Mouse (Mus musculus) kidney, postnatal 0 days (tissue): ENCODE data around the gene Zeb2. TPM values are rescaled to one million over a fixed set of nuclear protein-coding genes. Genes with fewer than 3 reads are reported as not detected.

Experiments used
- ATAC-seq: fragments of 200-750 bp; cut with Nextera tagmentation; replicated peaks from 2 replicates; pipeline ENCODE4 v1.8.0; 2017; ENCODE audit warnings: low read depth, moderate number of reproducible peaks, moderate TSS enrichment, moderate library complexity; ENCODE audit not compliant: low FRiP score
- DNase-seq: peaks from one replicate; pipeline ENCODE4 v3.0.0-alpha.2; 2016; ENCODE audit warnings: low spot score
- H3K27ac ChIP-seq: fragments of 300-500 bp; sonication (generic); 2 replicates; pipeline ENCODE4 v1.5.1; 2014; ENCODE audit warnings: mild to moderate bottlenecking
- H3K27me3 ChIP-seq: fragments of 300-500 bp; sonication (generic); 2 replicates; pipeline ENCODE4 v1.6.1; 2014; ENCODE audit warnings: low read length, mixed read lengths; ENCODE audit not compliant: insufficient read depth
- H3K36me3 ChIP-seq: fragments of 300-500 bp; sonication (generic); 2 replicates; pipeline ENCODE4 v1.6.1; 2014; ENCODE audit warnings: low read length, mixed read lengths; ENCODE audit not compliant: insufficient read depth
- H3K4me1 ChIP-seq: fragments of 300-500 bp; sonication (generic); replicated peaks from 2 replicates; pipeline ENCODE4 v1.6.1; 2014; ENCODE audit warnings: antibody characterized with exemption, low read length, mixed read lengths; ENCODE audit not compliant: insufficient read depth
- H3K4me2 ChIP-seq: fragments of 300-500 bp; sonication (generic); 2 replicates; pipeline ENCODE4 v1.6.1; 2014; ENCODE audit warnings: mild to moderate bottlenecking, low read length, moderate library complexity, mixed read lengths
- H3K4me3 ChIP-seq: fragments of 300-500 bp; sonication (generic); replicated peaks from 2 replicates; pipeline ENCODE4 v1.5.1; 2014; ENCODE audit warnings: low read depth, low read length
- H3K9ac ChIP-seq: fragments of 300-500 bp; sonication (generic); 2 replicates; pipeline ENCODE4 v1.6.1; 2014; ENCODE audit warnings: low read depth, low read length
- H3K9me3 ChIP-seq: fragments of 300-500 bp; sonication (generic); replicated peaks from 2 replicates; pipeline ENCODE4 v1.6.1; 2016; ENCODE audit warnings: low read length, inconsistent platforms, mixed read lengths
- CTCF ChIP-seq: IDR thresholded peaks from 2 replicates; pipeline ENCODE4 v1.5.1; 2016; ENCODE audit warnings: antibody characterized with exemption, low read depth, mild to moderate bottlenecking, moderate library complexity
- WGBS: fragments of 180-500 bp; shearing (Covaris S2); extraction: QIAGEN DNeasy Blood & Tissue Kit; methylation state at CpG from one replicate; pipeline ENCODE4 v1.1.7; 2014; 5-methylcytosine and 5-hydroxymethylcytosine counted together
- polyA plus RNA-seq: library from polyadenylated mRNA; unstranded; fragments of >200 nt; fragmentation: Nextera tagmentation; extraction: Ambion mirVana; gene quantifications from 2 replicates; pipeline ENCODE4 v1.2.1, GENCODE M21; 2015

Gene Zeb2
- polyA plus RNA-seq, 1 experiment from 2014 or later: 31.4 TPM

DNA sequence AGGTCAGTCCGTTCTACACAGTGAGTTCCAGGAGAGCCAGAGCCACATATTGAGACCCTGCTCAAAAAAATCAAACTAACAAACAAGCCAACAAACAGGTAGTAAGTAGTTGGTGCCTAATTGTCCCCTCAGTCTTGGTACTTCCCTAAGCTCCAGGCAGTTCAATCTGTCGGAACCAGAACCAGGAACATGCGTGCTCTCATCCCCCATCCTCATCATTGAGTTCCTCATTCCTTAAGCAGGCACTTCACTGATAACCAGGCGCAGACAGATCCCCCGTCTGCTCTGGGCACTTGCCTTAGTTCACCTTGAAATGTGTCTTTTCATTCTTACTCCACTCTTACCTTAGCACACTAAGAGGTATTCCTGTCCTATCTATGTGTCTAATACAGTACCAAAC is 103.9 kb downstream of the Zeb2 start:
- H3K27me3 ChIP-seq: no peaks in the 10 kb centered on the region
- no peaks in the 10 kb centered on the region for H3K9me3 ChIP-seq
- no peak for DNase-seq
- no peak overlapping the region for H3K4me2 ChIP-seq
- 0 out of 2 replicates have a peak, but pooled peaks cover 17% of the 10 kb centered on the region for H3K36me3 ChIP-seq
- ATAC-seq: no peak
- TF ChIP-seq CTCF: no peak
- H3K9ac ChIP-seq: no peak overlapping the region
- H3K4me1 ChIP-seq: no peaks in the 10 kb centered on the region
- 91% methylated on average over 5 of the region's 5 CpGs for WGBS
- no peak overlapping the region for H3K4me3 ChIP-seq
- no peak overlapping the region for H3K27ac ChIP-seq

DNA sequence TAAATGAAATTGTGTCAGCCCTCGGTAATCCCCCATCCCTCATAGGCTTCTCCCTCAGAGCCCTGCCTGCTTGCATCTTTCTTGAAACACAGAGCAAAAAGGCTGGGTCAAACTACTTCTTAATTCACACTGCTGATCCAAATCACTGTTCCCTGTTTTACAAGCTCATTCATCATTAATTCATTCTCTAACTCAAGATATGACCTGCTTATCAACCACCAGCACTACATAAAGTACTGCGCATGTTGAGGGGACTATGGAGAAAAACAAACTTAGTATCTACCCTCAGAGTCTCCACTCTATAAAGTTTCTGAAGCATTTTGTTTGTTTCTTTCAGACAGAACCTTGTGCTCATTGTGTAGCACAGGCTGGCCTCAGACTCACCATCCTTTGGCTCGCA is 104.5 kb downstream of the Zeb2 start:
- H3K27me3 ChIP-seq: no peaks in the 10 kb centered on the region
- H3K4me2 ChIP-seq: no peak overlapping the region
- ATAC-seq (no peak), DNase-seq (no peak)
- no peak overlapping the region for H3K27ac ChIP-seq
- no peak overlapping the region for H3K9ac ChIP-seq
- WGBS: 83% methylated on average over 3 of the region's 3 CpGs
- TF ChIP-seq CTCF: no peak
- H3K4me1 ChIP-seq: no peaks in the 10 kb centered on the region
- H3K4me3 ChIP-seq: no peak overlapping the region
- H3K36me3 ChIP-seq: 0 out of 2 replicates have a peak, but pooled peaks cover 16% of the 10 kb centered on the region
- H3K9me3 ChIP-seq: no peaks in the 10 kb centered on the region

DNA sequence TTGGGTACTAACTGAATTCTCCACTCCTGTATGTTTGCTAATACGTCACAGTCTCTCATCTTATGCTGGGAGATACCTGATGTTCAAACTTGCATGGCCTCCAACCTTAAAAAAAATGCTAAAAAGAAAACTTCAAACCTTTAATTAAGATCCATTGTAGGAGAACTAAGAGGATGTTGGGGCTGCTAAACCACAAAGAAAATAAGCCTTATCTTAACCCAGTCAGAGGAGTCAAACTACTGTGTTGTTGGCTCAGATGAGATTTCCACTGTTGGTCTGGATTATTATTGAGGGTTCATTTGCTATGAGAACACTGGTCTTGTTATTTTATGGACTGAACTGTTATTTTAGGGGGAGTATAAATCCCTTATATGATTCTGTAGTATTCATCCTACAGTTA is 106.5 kb downstream of the Zeb2 start:
- 0 out of 2 replicates have a peak, but pooled peaks cover 9% of the 10 kb centered on the region for H3K36me3 ChIP-seq
- WGBS: 100% methylated on average over 1 of the region's 1 CpGs
- H3K9me3 ChIP-seq: no peaks in the 10 kb centered on the region
- ATAC-seq (no peak), DNase-seq (no peak)
- H3K27ac ChIP-seq: no peak overlapping the region
- H3K4me2 ChIP-seq: no peak overlapping the region
- TF ChIP-seq CTCF: no peak
- no peaks in the 10 kb centered on the region for H3K27me3 ChIP-seq
- no peaks in the 10 kb centered on the region for H3K4me1 ChIP-seq
- H3K4me3 ChIP-seq: no peak overlapping the region
- no peak overlapping the region for H3K9ac ChIP-seq

DNA sequence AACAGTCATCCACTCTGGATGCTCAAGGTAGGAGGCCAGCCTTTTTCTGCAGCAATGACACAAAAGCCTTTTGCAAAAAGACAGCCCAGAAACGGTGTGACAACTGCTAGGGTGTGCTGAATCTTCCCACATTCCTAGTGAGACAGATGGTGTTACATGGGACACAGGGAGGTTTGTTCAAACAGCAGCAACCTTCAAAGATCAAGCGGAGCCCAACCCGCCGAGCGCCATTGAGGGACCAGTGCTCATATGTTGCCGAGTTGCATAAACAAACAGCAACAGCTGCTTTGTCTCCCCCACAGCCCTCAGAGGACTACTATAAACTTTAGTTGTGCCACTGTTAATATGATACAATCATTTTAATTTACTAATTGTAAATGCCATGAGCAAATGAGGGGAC is 117.3 kb downstream of the Zeb2 start:
- 32% methylated on average over 6 of the region's 6 CpGs for WGBS
- H3K27me3 ChIP-seq: no peaks in the 10 kb centered on the region
- DNase-seq: peak; percentile 73
- H3K36me3 ChIP-seq: peaks cover 13% of the 10 kb centered on the region; the same call in 1 of the 2 replicates
- H3K4me3 ChIP-seq: no peak overlapping the region
- no peaks in the 10 kb centered on the region for H3K9me3 ChIP-seq
- no peak overlapping the region for H3K27ac ChIP-seq
- no peaks in the 10 kb centered on the region; the same call in 1 of the 2 replicates for H3K4me1 ChIP-seq
- TF ChIP-seq CTCF: no peak
- H3K9ac ChIP-seq: no peak overlapping the region
- ATAC-seq: 0 out of 2 replicates have a peak, but pooled peaks have one; percentile 25
- H3K4me2 ChIP-seq: no peak overlapping the region

DNA sequence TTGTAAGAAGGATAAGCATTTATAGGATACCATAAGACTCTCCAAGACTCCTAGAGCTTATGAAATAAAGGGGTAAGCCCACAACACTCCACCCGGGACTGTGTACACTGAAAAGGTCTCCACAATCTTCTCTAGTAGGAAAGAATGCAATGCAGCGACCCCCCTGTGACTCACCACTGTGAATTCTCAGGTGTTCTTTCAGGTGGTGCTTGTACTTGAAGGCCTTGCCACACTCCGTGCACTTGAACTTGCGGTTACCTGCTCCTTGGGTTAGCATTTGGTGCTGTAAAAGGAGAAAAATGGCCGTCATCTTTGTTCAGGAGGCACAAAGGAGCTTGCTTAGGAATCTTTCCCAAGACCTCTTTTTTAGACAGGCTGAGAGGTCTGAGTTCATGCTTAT is 118.5 kb downstream of the Zeb2 start:
- H3K9me3 ChIP-seq: no peaks in the 10 kb centered on the region
- H3K4me3 ChIP-seq: no peak overlapping the region
- no peak for TF ChIP-seq CTCF
- peaks cover 13% of the 10 kb centered on the region; the same call in 1 of the 2 replicates for H3K36me3 ChIP-seq
- H3K4me1 ChIP-seq: no peaks in the 10 kb centered on the region; the same call in 1 of the 2 replicates
- H3K27me3 ChIP-seq: no peaks in the 10 kb centered on the region
- no peak overlapping the region for H3K9ac ChIP-seq
- DNase-seq (no peak), ATAC-seq (no peak)
- no peak overlapping the region for H3K4me2 ChIP-seq
- no peak overlapping the region for H3K27ac ChIP-seq
- 91% methylated on average over 5 of the region's 5 CpGs for WGBS

DNA sequence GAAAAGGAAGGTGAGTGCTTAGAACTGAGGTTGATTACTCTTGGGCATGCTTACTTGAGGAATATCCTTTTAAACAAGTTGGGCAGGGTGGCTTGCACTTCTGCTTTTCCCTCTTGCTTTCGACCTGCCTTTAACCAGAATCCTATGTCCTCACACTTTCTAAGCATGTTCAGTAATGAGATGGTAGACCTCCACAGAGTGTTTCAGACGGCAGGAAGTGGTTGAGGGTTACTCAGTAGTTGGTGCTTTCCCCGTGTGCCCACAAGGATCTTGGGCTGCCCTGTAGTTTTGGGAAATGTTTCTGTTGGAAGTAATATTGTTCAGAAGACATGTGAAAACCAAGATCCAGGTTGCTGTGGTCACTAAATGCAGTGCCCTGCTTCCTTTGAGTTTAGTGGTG is 135.5 kb downstream of the Zeb2 start:
- no peak overlapping the region for H3K4me2 ChIP-seq
- H3K36me3 ChIP-seq: no peaks in the 10 kb centered on the region
- no peak overlapping the region for H3K27ac ChIP-seq
- H3K27me3 ChIP-seq: no peaks in the 10 kb centered on the region
- WGBS: 85% methylated on average over 3 of the region's 3 CpGs
- DNase-seq (no peak), ATAC-seq (no peak)
- no peaks in the 10 kb centered on the region; the same call in 1 of the 2 replicates for H3K4me1 ChIP-seq
- no peaks in the 10 kb centered on the region for H3K9me3 ChIP-seq
- H3K4me3 ChIP-seq: no peak overlapping the region
- H3K9ac ChIP-seq: no peak overlapping the region
- no peak for TF ChIP-seq CTCF

DNA sequence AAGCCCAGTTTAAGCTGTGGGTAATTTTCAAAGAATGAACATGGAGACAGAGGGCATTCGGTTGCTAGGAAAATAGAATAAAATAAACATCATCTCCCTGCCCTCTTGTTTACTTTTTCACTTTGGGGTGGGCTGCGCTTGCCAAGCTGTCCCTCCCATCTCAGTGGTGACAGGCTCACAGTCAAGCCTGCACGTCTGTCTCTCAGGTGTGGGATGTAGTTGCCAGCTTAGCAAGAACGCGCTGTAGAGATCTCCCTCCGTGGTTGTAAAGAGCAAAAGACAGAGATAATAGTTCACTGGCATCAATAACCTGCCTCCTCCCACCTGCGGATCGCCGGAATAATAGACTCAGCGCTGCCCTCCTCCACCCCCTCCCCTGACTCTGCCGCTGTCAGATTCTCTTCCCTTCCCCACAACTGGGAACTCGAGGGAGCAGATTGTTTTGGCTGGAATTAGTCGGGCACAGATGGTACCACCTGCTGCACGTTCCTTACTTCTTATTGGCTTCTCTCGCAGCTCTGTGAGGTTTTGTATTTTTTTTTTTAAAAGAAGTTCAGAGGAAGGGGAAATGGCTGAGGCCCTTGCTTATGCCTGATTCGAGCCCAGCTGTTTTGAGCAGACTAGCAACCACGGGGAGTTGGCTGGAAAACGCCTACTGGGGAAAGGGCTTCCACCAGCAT is 138.0 kb downstream of the Zeb2 start:
- Histone ChIP-seq H3K4me3 (peak overlapping the region; percentile 21), H3K4me1 (no peaks in the 10 kb centered on the region; the same call in 1 of the 2 replicates), H3K27me3 (no peaks in the 10 kb centered on the region), H3K36me3 (no peaks in the 10 kb centered on the region), H3K27ac (0 out of 2 replicates have a peak overlapping the region, but pooled peaks have one; percentile 4), H3K9me3 (no peaks in the 10 kb centered on the region), H3K9ac (0 out of 2 replicates have a peak overlapping the region, but pooled peaks have one; percentile 0), H3K4me2 (peak overlapping the region; percentile 57)
- no peak for TF ChIP-seq CTCF
- 6% methylated on average over 18 of the region's 18 CpGs for WGBS
- peak; percentile 52 for DNase-seq
- no peak for ATAC-seq
